17 mouse cellular contexts compared by ENCODE assay signal in the genomic region with DNA sequence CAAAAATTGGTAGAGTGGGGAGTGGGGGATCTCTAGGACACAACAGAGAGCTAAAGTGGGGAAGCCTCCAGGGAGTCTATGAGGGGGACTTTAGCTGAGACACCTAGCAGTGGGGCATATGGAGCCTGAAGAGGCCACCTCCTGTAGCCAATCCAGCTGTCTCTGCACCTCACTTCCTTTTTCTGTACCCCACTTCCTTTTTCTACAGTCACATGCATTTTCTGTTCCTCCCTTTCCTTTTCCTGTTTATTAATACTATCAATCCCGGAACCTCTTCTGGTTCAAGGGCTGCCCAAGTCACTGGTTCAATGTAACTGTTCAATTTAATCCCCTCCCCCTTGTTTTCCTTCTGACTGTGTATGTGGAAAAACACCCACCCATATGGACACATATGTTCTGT. TPM values are rescaled to one million over a fixed set of nuclear protein-coding genes. Genes with fewer than 3 reads are reported as not detected.
DNase-seq lines count a peak whose midpoint lies in the region; ATAC-seq and TF ChIP-seq lines count a peak whose summit lies in the region.
"Had no signal": no experiment of that assay in that cellular context is flagged by ENCODE, and none has a peak within 500 bp of the region (broad histone marks: within the 10 kb centered on the region; RNA-seq: fewer than 3 reads in every experiment).

No protein-coding gene starts in this region.

- H3K36me3 ChIP-seq in spleen, adult 2 months (ENCODE audit: control insufficient read depth, insufficient read depth, low read length), result no peaks in the 10 kb centered on the region
- H3K36me3 ChIP-seq in liver, embryonic 16.5 days (ENCODE audit: control insufficient read depth, insufficient read depth), result no peaks in the 10 kb centered on the region
- no peaks in the 10 kb centered on the region for H3K36me3 ChIP-seq in small intestine, adult 2 months (ENCODE audit: control insufficient read depth, insufficient read depth, low read length)
- H3K36me3 ChIP-seq: hindbrain, embryonic 13.5 days; limb, embryonic 15.5 days; neural tube, embryonic 15.5 days had no signal

- no peak for TF ChIP-seq CTCF in spleen, adult 2 months (IDR thresholded peaks at IDR 0.05; ENCODE audit: extremely low read depth, insufficient read depth, insufficient read length, insufficient replicate concordance)
- TF ChIP-seq CTCF in bone marrow macrophage, adult 2 months (IDR thresholded peaks at IDR 0.05; ENCODE audit: low read depth, low read length), result no peak
- no peak for TF ChIP-seq CTCF in small intestine, adult 2 months (IDR thresholded peaks at IDR 0.05; ENCODE audit: extremely low read depth, insufficient read length, insufficient replicate concordance, low read depth, low read length)

- no peak overlapping the region for H3K4me3 ChIP-seq in spleen, adult 2 months (ENCODE audit: extremely low read depth, insufficient read depth, insufficient read length)
- H3K4me3 ChIP-seq in bone marrow macrophage, adult 2 months (ENCODE audit: insufficient read depth, low read length), result no peak overlapping the region
- H3K4me3 ChIP-seq in liver, embryonic 16.5 days (ENCODE audit: low read depth, low read length), result no peak overlapping the region
- no peak overlapping the region for H3K4me3 ChIP-seq in small intestine, adult 2 months (ENCODE audit: low read depth, low read length)
- H3K4me3 ChIP-seq: forebrain, embryonic 13.5 days; hindbrain, embryonic 13.5 days; limb, embryonic 15.5 days; neural tube, embryonic 15.5 days had no signal

- H3K4me1 ChIP-seq in spleen, adult 2 months (ENCODE audit: control insufficient read depth, insufficient read depth, insufficient read length), result peaks cover 35% of the 10 kb centered on the region; the same call in 1 of the 2 replicates
- H3K4me1 ChIP-seq in bone marrow macrophage, adult 2 months (ENCODE audit: control insufficient read depth, insufficient read depth, low read length), result peaks cover 37% of the 10 kb centered on the region
- peaks cover 46% of the 10 kb centered on the region for H3K4me1 ChIP-seq in liver, embryonic 16.5 days (ENCODE audit: control insufficient read depth, low read depth, low read length)
- peaks cover 11% of the 10 kb centered on the region; the same call in 1 of the 2 replicates for H3K4me1 ChIP-seq in small intestine, adult 2 months (ENCODE audit: control insufficient read depth, insufficient read depth, insufficient read length, low read length)

- no peaks in the 10 kb centered on the region for H3K27me3 ChIP-seq in spleen, adult 2 months (ENCODE audit: control insufficient read depth, insufficient read depth, low read length)
- no peaks in the 10 kb centered on the region for H3K27me3 ChIP-seq in liver, embryonic 16.5 days (ENCODE audit: control insufficient read depth, insufficient read depth, low read depth, low read length)
- H3K27me3 ChIP-seq in small intestine, adult 2 months (ENCODE audit: control insufficient read depth, insufficient read depth, low read length), result no peaks in the 10 kb centered on the region

- no peak overlapping the region for H3K9ac ChIP-seq in liver, embryonic 16.5 days (ENCODE audit: low read depth, low read length)
- H3K9ac ChIP-seq: forebrain, embryonic 13.5 days; hindbrain, embryonic 13.5 days; limb, embryonic 15.5 days; neural tube, embryonic 15.5 days had no signal

- WGBS in spleen, adult 2 months, result 8% methylated on average over 1 of the region's 1 CpGs
- WGBS in liver, embryonic 16.5 days (ENCODE audit: insufficient replicate concordance), result 24% methylated on average over 1 of the region's 1 CpGs
- WGBS in small intestine, adult 2 months, result 77% methylated on average over 1 of the region's 1 CpGs

- no peaks in the 10 kb centered on the region for H3K9me3 ChIP-seq in liver, embryonic 16.5 days (replicated peaks; ENCODE audit: control insufficient read depth, low read length)
- H3K9me3 ChIP-seq: forebrain, embryonic 13.5 days; hindbrain, embryonic 13.5 days; limb, embryonic 15.5 days; neural tube, embryonic 15.5 days had no signal

- ATAC-seq in liver, embryonic 16.5 days (ENCODE audit: low read depth), result no peak
- ATAC-seq: CD4-positive, CD25-positive, alpha-beta regulatory T cell, adult 4 months; forebrain, embryonic 13.5 days; intestine, postnatal 0 days had no signal

- no peak; the same call in 1 of the 2 replicates for TF ChIP-seq POLR2A in spleen, adult 2 months (IDR thresholded peaks at IDR 0.05; ENCODE audit: low read depth, low read length)
- 0 out of 2 replicates have a peak, but pooled peaks have one; percentile 49 for TF ChIP-seq POLR2A in bone marrow macrophage, adult 2 months (IDR thresholded peaks at IDR 0.05; ENCODE audit: borderline replicate concordance, low read depth, low read length)
- no peak for TF ChIP-seq POLR2A in small intestine, adult 2 months (IDR thresholded peaks at IDR 0.05; ENCODE audit: low read depth, low read length)

- peak; percentile 28 to 64 for DNase-seq in spleen, adult 2 months (ENCODE audit: low read depth in 1 of 2, low spot score in 2 of 2)
- DNase-seq in spleen, adult 12 weeks (ENCODE audit: low spot score), result no peak
- DNase-seq in embryo, embryonic 9.5 days (ENCODE audit: extremely low spot score), result no peak
- DNase-seq in urinary bladder, postnatal 25 days (ENCODE audit: low spot score), result no peak
- no peak for DNase-seq in gastrocnemius, adult 8-10 months (ENCODE audit: low spot score in 2 of 2)
- DNase-seq: cerebellum, adult 11 months; kidney, postnatal 14 days; layer of hippocampus, adult 9-11 months had no signal

- peak overlapping the region; percentile 88 for H3K27ac ChIP-seq in spleen, adult 2 months (ENCODE audit: insufficient read depth, low read length)
- H3K27ac ChIP-seq in bone marrow macrophage, adult 2 months (ENCODE audit: insufficient read depth, low read depth, low read length), result peak overlapping the region; percentile 97
- H3K27ac ChIP-seq in liver, embryonic 16.5 days (ENCODE audit: low read length), result peak overlapping the region; percentile 82
- peak overlapping the region; percentile 40; the same call in 1 of the 2 replicates for H3K27ac ChIP-seq in small intestine, adult 2 months (ENCODE audit: insufficient read depth, low read depth, low read length)
- H3K27ac ChIP-seq: forebrain, embryonic 13.5 days; hindbrain, embryonic 13.5 days; limb, embryonic 15.5 days; neural tube, embryonic 15.5 days had no signal

- H3K4me2 ChIP-seq in liver, embryonic 16.5 days (ENCODE audit: low read depth, low read length), result no peak overlapping the region
- H3K4me2 ChIP-seq: forebrain, embryonic 13.5 days; hindbrain, embryonic 13.5 days; limb, embryonic 15.5 days; neural tube, embryonic 15.5 days had no signal

RNA-seq across cellular contexts. Expression of gene Susd1, which starts 2.8 kb away (rescaled TPM):
- polyA plus RNA-seq in spleen, adult 2 months (2012; rRNA removed), result 23.3 and 25.4 TPM in 2 replicates
- polyA plus RNA-seq in bone marrow macrophage, adult 2 months (2012; ENCODE audit: insufficient read depth, insufficient read length, missing spikeins), result 12.2 and 18.1 TPM in 2 replicates
- 10.6 and 11.2 TPM in 2 replicates for polyA plus RNA-seq in liver, embryonic 16.5 days (2015; fragmentation: Nextera tagmentation; extraction: Ambion mirVana)
- 0.37 and 1.6 TPM in 2 replicates for polyA plus RNA-seq in small intestine, adult 2 months (2012; rRNA removed)
- under 1 TPM in 2 of 4 experiments, not detected in 2; 0.13 to 0.40 TPM for total RNA-seq in gastrocnemius, adult 8-10 months (2022)

Comparison
In these comparisons a context has a peak if more than half of its experiments do, and no peak if none do; other contexts are left out.
1. DNase-seq: peak in spleen, adult 2 months (2 of 2); none in spleen, adult 12 weeks (single experiment), embryo, embryonic 9.5 days (single experiment), urinary bladder, postnatal 25 days (single experiment) and gastrocnemius, adult 8-10 months (0 of 2).
2. H3K27ac ChIP-seq: peak in every context shown above with its lines; median percentile 97 in bone marrow macrophage, adult 2 months; 88 in spleen, adult 2 months; 82 in liver, embryonic 16.5 days; 40 in small intestine, adult 2 months.